Mouse (Mus musculus) monocyte, adult 59 days (primary cell): Measurements from ENCODE around the gene Naaladl1. TPM values are rescaled to one million over a fixed set of nuclear protein-coding genes. Genes with fewer than 3 reads are reported as not detected.

Source experiments
- total RNA-seq, 2 experiments: library from RNA; stranded (reverse); gene quantifications; one replicate each; pipeline ENCODE4 v1.2.4; 2023

The Naaladl1 gene
- not detected for total RNA-seq

DNA sequence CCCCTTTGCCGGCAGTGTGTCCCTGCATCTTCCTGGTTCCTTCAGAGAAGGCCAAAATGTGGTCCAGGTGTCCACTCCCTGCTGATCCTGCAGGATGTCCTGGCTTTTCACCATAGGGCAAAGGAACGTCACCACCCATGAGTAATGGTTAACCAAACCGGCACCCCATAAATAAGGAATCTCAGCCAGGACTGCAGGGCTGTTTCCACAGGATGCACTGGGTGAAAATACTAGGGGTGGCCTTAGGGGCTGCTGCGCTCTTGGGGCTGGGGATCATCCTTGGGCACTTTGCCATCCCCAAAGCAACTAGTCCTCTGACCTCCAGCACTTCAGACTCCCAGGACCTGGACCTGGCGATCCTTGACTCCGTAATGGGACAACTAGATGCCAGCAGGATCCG is at the start of gene Naaladl1:
Naaladl1 (plus strand) TSS at position 197 of the 400 bp plus-strand sequence.

DNA sequence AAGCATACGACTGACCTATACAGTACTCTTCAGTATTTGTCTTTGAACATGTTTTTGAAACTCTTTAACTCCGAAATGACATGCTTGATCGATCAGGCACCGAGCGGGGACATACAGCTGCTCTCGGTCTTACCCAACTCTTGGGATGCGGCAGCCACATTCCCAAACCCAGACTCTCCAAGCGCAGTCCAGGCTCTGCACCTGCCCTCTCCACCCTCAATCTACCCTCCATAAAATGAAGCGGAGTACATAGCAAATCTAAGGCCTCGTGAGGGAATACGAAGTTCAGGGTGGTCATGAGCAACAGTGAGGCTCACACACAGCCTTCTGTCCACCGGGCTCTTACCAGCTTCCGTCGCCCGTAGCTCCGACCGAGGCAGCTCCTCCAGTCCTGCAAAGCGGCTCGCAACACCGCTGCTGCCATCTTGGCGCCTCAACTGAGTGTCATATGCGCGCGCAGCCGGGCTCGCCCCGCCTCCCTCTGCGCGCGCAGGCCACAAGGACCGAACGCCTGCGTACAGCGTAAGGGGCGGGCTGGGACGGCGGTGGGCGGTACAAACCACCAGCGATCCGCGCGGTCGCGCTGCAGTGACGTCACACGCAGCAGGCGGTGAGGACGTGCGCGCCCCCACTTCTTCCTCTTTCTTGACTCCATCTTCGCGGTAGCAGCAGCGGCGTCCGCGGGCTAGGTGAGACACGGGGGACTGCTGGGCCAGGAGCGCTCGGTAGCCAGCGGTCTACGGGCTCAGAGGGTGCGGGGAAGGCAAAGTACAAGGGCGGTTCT is 48.1 kb upstream of the Naaladl1 start, which contains the start of the genes Mrpl49 and Fau:
Mrpl49 (minus strand) TSS at position 473 of the 784 bp plus-strand sequence.
Fau (plus strand) TSS at position 532 of the 784 bp plus-strand sequence.

GRCm38 (mm10) chr19:6061021-6061533 is 44.5 kb upstream of the Naaladl1 start, which contains the start of gene Znhit2:
TSS of gene Znhit2 (plus strand) at chr19:6061192.

DNA sequence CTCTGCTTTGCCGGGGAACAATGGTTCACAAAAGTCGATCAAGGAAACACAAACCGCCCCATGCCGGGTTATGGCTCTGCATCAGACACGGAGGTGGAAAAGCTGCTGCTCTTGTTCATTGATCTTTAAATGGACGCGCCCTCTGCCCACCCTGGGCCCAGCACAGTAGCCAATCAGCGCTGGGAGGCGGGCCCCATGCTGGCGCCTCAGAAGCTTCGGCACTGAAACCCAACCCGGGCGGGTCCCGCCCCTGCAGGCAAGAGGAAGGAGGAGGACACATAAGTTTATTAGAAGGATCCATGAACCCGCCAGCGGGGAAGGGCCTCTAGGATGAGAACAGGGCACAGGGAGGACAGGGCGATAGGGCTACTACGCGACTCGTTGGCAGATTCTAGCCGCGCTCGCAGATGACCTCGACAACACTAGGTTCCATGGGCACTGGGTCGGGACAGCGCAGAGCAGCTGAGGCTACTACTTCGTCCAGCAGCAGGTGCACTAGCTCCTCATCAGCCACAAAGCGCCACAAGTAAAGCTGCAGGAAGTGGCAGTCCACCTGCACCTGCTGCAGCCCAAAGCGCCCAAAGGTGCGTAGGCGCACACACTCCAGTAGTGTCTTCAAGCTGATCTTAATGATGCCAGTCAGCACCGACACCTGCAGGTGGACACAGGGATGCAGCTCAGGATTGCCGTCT is 37.7 kb upstream of the Naaladl1 start, which contains the start of gene Tm7sf2:
Tm7sf2 (minus strand) TSS at position 650 of the 692 bp plus-strand sequence.

DNA sequence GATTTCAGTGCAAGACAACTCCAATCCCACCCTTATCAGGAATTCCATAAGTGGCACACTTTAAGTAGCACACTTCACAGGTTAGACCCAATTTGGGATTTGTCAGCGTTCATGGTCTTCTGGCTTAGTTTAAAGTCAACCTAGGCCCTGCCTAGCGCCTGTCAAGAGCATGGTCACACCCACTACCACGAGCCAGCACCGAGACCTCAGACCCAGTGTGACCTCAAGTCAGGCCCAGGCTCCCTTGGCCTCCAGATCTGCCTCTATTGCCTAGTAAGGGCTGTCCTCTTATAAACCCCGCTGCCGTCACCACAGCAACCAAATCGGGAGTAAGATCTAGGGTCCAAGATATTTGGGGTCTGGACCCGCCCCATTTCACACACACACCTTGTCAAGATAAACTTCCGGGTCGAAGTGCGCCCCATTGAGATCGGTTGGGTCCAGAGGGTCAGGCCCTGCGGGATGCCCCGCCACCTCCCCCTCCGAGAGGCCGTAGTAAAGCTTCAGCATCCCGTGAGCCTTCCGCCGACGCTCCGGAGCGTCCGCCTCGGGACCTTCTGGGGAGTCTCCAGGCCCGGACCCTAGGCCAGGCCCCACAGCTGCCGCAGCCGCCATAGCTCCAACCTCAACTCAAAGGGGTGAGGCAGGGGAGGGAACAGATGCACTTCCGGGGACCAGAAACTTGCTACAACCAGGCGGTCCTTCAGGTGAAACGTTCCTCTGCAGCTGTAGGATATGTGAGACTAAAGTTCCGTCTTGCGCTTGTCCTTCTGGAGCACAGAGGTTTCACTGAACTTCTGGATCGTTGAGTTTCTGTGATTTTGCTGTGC is 28.8 kb upstream of the Naaladl1 start, which contains the start of gene Vps51:
Vps51 (minus strand) TSS at position 668 of the 830 bp plus-strand sequence.

DNA sequence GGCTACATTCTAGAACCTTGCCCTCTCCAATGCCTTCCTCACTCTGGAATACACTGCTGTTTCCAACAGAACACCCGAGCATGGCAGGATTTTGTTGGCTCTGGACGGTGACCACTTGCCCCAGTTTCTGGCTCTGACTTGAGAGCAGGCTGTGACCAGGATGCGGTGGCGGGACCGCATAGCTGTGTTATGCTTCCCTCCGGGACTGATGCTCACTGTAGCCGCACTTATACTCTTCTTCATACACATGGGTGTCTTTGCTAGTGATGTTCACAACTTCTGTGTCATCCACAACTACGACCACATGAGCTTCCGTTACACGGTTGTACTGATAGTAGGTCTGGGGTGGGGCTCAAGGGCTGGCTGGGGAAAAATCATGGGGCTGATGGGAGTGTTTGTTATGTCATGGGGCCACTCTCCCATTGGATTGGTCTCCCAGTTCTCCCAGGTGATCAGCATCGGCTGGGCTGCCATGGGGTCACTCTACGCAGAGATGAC is 25.6 kb upstream of the Naaladl1 start, which contains the start of gene Tmem262:
Tmem262 (plus strand) TSS at position 51 of the 498 bp plus-strand sequence.

DNA sequence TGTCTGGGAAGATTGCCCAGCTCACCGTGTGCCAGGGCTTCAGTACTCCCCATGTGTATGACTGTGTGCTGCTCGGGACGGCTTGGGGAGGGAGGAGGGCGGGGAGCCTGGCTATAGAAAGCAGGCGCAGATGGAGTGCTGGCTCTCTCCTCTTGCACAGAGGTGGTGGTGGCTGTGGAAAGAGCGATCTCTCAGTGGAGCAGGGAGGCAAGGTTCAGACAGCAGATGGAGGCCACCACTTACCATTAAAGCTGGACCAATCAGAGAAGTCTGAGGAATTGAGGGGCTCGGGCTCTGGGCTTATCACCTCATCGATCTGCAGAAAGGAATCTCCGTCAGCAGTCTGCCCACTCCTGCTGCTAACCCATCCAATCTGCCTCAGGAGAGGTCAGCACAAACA is 23.4 kb upstream of the Naaladl1 start, which contains the start of gene Gm28374:
Gm28374 (minus strand) TSS at position 101 of the 400 bp plus-strand sequence.

GRCm38 (mm10) chr19:6084478-6085248 is 20.9 kb upstream of the Naaladl1 start, which contains the start of the genes Zfpl1 and Cdca5:
TSS of gene Zfpl1 (minus strand) at chr19:6084956.
TSS of gene Cdca5 (plus strand) at chr19:6084983.

GRCm38 (mm10) chr19:6094119-6094518 is 11.5 kb upstream of the Naaladl1 start, which contains the start of gene AC131692.1:
TSS of gene AC131692.1 (plus strand) at chr19:6094419.

GRCm38 (mm10) chr19:6117986-6118676 is 12.5 kb downstream of the Naaladl1 start, which contains the start of gene Sac3d1:
TSS of gene Sac3d1 (minus strand) at chr19:6118650.

GRCm38 (mm10) chr19:6127760-6128341 is 22.3 kb downstream of the Naaladl1 start, which contains the start of gene Snx15:
TSS of gene Snx15 (minus strand) at chr19:6128304.

GRCm38 (mm10) chr19:6140678-6141393 is 35.3 kb downstream of the Naaladl1 start, which contains the start of gene Batf2:
TSS of gene Batf2 (plus strand) at chr19:6140983.

DNA sequence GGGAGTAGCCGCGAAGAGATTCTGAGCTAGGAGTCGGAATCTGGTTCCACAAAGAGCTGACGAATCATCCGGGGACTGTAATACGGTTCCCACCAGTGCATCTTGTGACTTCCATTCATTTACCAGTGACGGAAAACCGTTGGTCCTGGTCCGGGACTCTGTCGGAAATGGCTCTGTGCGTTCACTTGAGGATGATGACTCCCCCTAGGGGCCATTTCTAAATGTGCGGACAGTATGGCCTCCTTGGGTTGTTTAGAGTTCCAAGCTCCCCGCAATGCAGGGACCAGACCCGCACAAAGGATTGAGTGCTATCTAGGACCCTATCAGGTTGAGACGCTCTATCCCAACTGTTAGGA is 35.8 kb downstream of the Naaladl1 start, which contains the start of gene Arl2:
Arl2 (minus strand) TSS at position 155 of the 356 bp plus-strand sequence.

Other genes with a start within 250 kb of the Naaladl1 start
- gene Frmd8, start 230.5 kb upstream of the Naaladl1 start, total RNA-seq: 10 to 100 TPM; 80.4 to 88.1 TPM
- gene Slc25a45, start 228.0 kb upstream of the Naaladl1 start, total RNA-seq: 10 to 100 TPM; 77.6 to 84.5 TPM
- 1 to 10 TPM; 1.1 to 1.6 TPM for gene Tigd3, start 211.6 kb upstream of the Naaladl1 start, total RNA-seq
- gene Dpf2, start 192.8 kb upstream of the Naaladl1 start, total RNA-seq: 100 to 1,000 TPM; 131 to 160 TPM
- 10 to 100 TPM; 40.3 to 51.9 TPM for gene Cdc42ep2, start 181.0 kb upstream of the Naaladl1 start, total RNA-seq
- gene Pola2, start 141.6 kb upstream of the Naaladl1 start, total RNA-seq: 10 to 100 TPM; 29.1 to 38.4 TPM
- not detected for gene Slc22a20, start 119.6 kb upstream of the Naaladl1 start, total RNA-seq
- 10 to 100 TPM; 64.1 to 69.8 TPM for gene Capn1, start 89.9 kb upstream of the Naaladl1 start, total RNA-seq
- 10 to 100 TPM; 56.0 to 57.8 TPM for gene Syvn1, start 59.2 kb upstream of the Naaladl1 start, total RNA-seq
- gene Mrpl49, start 48.0 kb upstream of the Naaladl1 start, total RNA-seq: 10 to 100 TPM; 15.0 to 15.8 TPM
- gene Fau, start 47.9 kb upstream of the Naaladl1 start, total RNA-seq: 1,000 to 10,000 TPM; 2,789 to 3,006 TPM
- gene Znhit2, start 44.6 kb upstream of the Naaladl1 start, total RNA-seq: 10 to 100 TPM; 13.9 to 14.4 TPM
- 10 to 100 TPM; 16.3 to 21.0 TPM for gene Tm7sf2, start 37.4 kb upstream of the Naaladl1 start, total RNA-seq
- 100 to 1,000 TPM; 118 to 121 TPM for gene Vps51, start 28.6 kb upstream of the Naaladl1 start, total RNA-seq
- gene Tmem262, start 25.7 kb upstream of the Naaladl1 start, total RNA-seq: not detected
- gene Gm28374, start 23.5 kb upstream of the Naaladl1 start, total RNA-seq: 1 to 10 TPM in 1 of 2 experiments, not detected in 1; 1.5 TPM
- gene Zfpl1, start 20.8 kb upstream of the Naaladl1 start, total RNA-seq: 10 to 100 TPM; 43.3 to 45.6 TPM
- 1 to 10 TPM in 1 of 2 experiments, under 1 TPM in 1; 0.85 to 1.2 TPM for gene Cdca5, start 20.8 kb upstream of the Naaladl1 start, total RNA-seq
- 1 to 10 TPM in 1 of 2 experiments, not detected in 1; 1.2 TPM for gene AC131692.1, start 11.4 kb upstream of the Naaladl1 start, total RNA-seq
- 10 to 100 TPM; 10.7 to 11.4 TPM for gene Sac3d1, start 12.9 kb downstream of the Naaladl1 start, total RNA-seq
- 10 to 100 TPM; 18.9 to 20.3 TPM for gene Snx15, start 22.5 kb downstream of the Naaladl1 start, total RNA-seq
- 1 to 10 TPM; 4.1 to 9.4 TPM for gene Batf2, start 35.2 kb downstream of the Naaladl1 start, total RNA-seq
- 10 to 100 TPM; 16.4 to 17.6 TPM for gene Arl2, start 35.8 kb downstream of the Naaladl1 start, total RNA-seq
- gene Majin, start 78.6 kb downstream of the Naaladl1 start, total RNA-seq: under 1 TPM in 1 of 2 experiments, not detected in 1; 0.67 TPM
- gene Gpha2, start 120.6 kb downstream of the Naaladl1 start, total RNA-seq: not detected
- 10 to 100 TPM; 17.2 to 18.4 TPM for gene Ppp2r5b, start 130.1 kb downstream of the Naaladl1 start, total RNA-seq
- gene Atg2a, start 135.9 kb downstream of the Naaladl1 start, total RNA-seq: 100 to 1,000 TPM; 176 to 243 TPM
- gene Ehd1, start 170.9 kb downstream of the Naaladl1 start, total RNA-seq: 100 to 1,000 TPM; 239 to 255 TPM
- gene Cdc42bpg, start 200.7 kb downstream of the Naaladl1 start, total RNA-seq: 1 to 10 TPM; 7.1 to 8.1 TPM
- gene Men1, start 229.2 kb downstream of the Naaladl1 start, total RNA-seq: 10 to 100 TPM; 22.7 to 23.6 TPM
- gene Map4k2, start 235.4 kb downstream of the Naaladl1 start, total RNA-seq: 100 to 1,000 TPM; 160 to 177 TPM